Mouse (Mus musculus): ENCODE measurements around the gene Mdm4.

GRCm38 (mm10) chr1:133030461-133030860, at the start of gene Mdm4:
- TF ChIP-seq EP300 (IDR thresholded peaks at IDR 0.05; ENCODE audit: low read depth) (no peak), CTCF (IDR thresholded peaks at IDR 0.05; ENCODE audit: low read depth) (no peak)
